Mouse (Mus musculus): ENCODE results near the gene Hlcs.

Gene Hlcs

GRCm38 (mm10) chr16:94331233-94331885, 18.0 kb upstream of the Hlcs start:
- POLR2A ChIA-PET: interaction anchor here in 1 of 4 experiments (0.6 kb wide), 1 partner anchor 39 kb away, joined by 4 read pairs; the partner anchor contains the start of gene Ttc3
- CTCF ChIA-PET: interaction anchor here in 2 of 4 experiments (0.6 to 1.6 kb wide), 5 partner anchors 18 to 1822 kb away, joined by 3 to 4 read pairs (median 3); partner anchors contain the start of gene Hlcs (in 1 of the 2)

- CTCF ChIA-PET: interaction anchor here (0.6 to 2.5 kb wide), 8 partner anchors 17 to 1821 kb away, joined by 3 to 11 read pairs (median 4); partner anchors contain the start of gene Hlcs (in 3 of the 4)
Observed at GRCm38 (mm10) chr16:94330429-94330828, 17.1 kb upstream of the Hlcs start.

GRCm38 (mm10) chr16:94328881-94329867, 15.8 kb upstream of the Hlcs start:
- ChIA-PET POLR2A (interaction anchor here in 3 of 4 experiments (0.6 to 4.1 kb wide), 10 partner anchors 8 to 534 kb away, joined by 3 to 25 read pairs (median 4); partner anchors contain the start of gene Hlcs (in 2 of the 3)), CTCF (interaction anchor here (0.5 to 2.5 kb wide), 9 partner anchors 15 to 721 kb away, joined by 3 to 11 read pairs (median 4); partner anchors contain the start of gene Hlcs (in 3 of the 4))

More at GRCm38 (mm10) chr16:94330429-94330828, 17.1 kb upstream of the Hlcs start:
- POLR2A ChIA-PET: interaction anchor here in 2 of 4 experiments (0.6 to 3.8 kb wide), 5 partner anchors 16 to 291 kb away, joined by 3 to 20 read pairs (median 3); partner anchors contain the start of genes Hlcs (in 1 of the 2) and Ttc3 (in 1 of the 2)

- ChIA-PET POLR2A (interaction anchor here in 3 of 4 experiments (0.6 to 4.1 kb wide), 8 partner anchors 9 to 533 kb away, joined by 3 to 25 read pairs (median 5); partner anchors contain the start of gene Hlcs (in 2 of the 3)), CTCF (interaction anchor here (0.6 to 2.5 kb wide), 6 partner anchors 13 to 1799 kb away, joined by 3 to 11 read pairs (median 3); partner anchors contain the start of genes Hlcs (in 2 of the 4) and Hmgn1 (in 1 of the 4))
Observed at GRCm38 (mm10) chr16:94327781-94328711, 14.7 kb upstream of the Hlcs start, which contains the start of gene Ripply3. Gene Ripply3, plus strand, starts transcription at chr16:94328420.

- POLR2A ChIA-PET: interaction anchor here in 3 of 4 experiments (0.5 to 4.1 kb wide), 6 partner anchors 9 to 183 kb away, joined by 3 to 25 read pairs (median 4); partner anchors contain the start of gene Hlcs (in 2 of the 3)
- CTCF ChIA-PET: interaction anchor here in 2 of 4 experiments (1.4 to 3.0 kb wide), 2 partner anchors 12 kb away, joined by 3 to 13 read pairs; partner anchors contain the start of gene Hlcs (in 2 of the 2)
Observed at GRCm38 (mm10) chr16:94326008-94326407, 12.6 kb upstream of the Hlcs start.

- ChIA-PET POLR2A (interaction anchor here in 3 of 4 experiments (0.8 to 2.9 kb wide), 4 partner anchors 8 to 245 kb away, joined by 3 to 7 read pairs (median 5); partner anchors contain the start of gene Hlcs (in 3 of the 3)), CTCF (interaction anchor here in 3 of 4 experiments (0.6 to 3.0 kb wide), 4 partner anchors 10 to 54 kb away, joined by 3 to 13 read pairs (median 6); partner anchors contain the start of gene Hlcs (in 2 of the 3))
Observed at GRCm38 (mm10) chr16:94323681-94324080, 10.3 kb upstream of the Hlcs start.

GRCm38 (mm10) chr16:94320223-94320622, 6.9 kb upstream of the Hlcs start:
- ChIA-PET POLR2A (no interaction called here), CTCF (no interaction called here)

- POLR2A ChIA-PET: interaction anchor here in 2 of 4 experiments (0.8 to 3.2 kb wide), 6 partner anchors 11 to 434 kb away, joined by 3 to 12 read pairs (median 4); partner anchors contain the start of genes Chaf1b (in 1 of the 2) and Ripply3 (in 1 of the 2)
- CTCF ChIA-PET: interaction anchor here in 1 of 4 experiments (0.6 kb wide), 1 partner anchor 239 kb away, joined by 3 read pairs; no protein-coding TSS in a partner anchor
Observed at GRCm38 (mm10) chr16:94317752-94318151, 4.4 kb upstream of the Hlcs start.

- POLR2A ChIA-PET: interaction anchor here (0.6 to 3.8 kb wide), 14 partner anchors 9 to 520 kb away, joined by 3 to 44 read pairs (median 4); partner anchors contain the start of genes Ttc3 (in 2 of the 4), Pigp (in 1 of the 4) and Ripply3 (in 1 of the 4)
- CTCF ChIA-PET: no interaction called here
Observed at GRCm38 (mm10) chr16:94315215-94315614, 1.8 kb upstream of the Hlcs start.

GRCm38 (mm10) chr16:94314626-94315025, 1.3 kb upstream of the Hlcs start:
- CTCF ChIA-PET: interaction anchor here in 3 of 4 experiments (0.6 to 2.8 kb wide), 7 partner anchors 10 to 396 kb away, joined by 3 to 16 read pairs (median 4); no protein-coding TSS in a partner anchor
- POLR2A ChIA-PET: interaction anchor here (0.5 to 3.8 kb wide), 24 partner anchors 10 to 606 kb away, joined by 3 to 44 read pairs (median 4); partner anchors contain the start of genes Ripply3 (in 2 of the 4), Pigp (in 1 of the 4), Ttc3 (in 1 of the 4) and Vps26c (in 1 of the 4)

- ChIA-PET CTCF (interaction anchor here in 3 of 4 experiments (0.5 to 2.8 kb wide), 17 partner anchors 10 to 1609 kb away, joined by 3 to 16 read pairs (median 4); partner anchors contain the start of gene Ripply3 (in 1 of the 3)), POLR2A (interaction anchor here (0.5 to 3.8 kb wide), 26 partner anchors 10 to 544 kb away, joined by 3 to 44 read pairs (median 4); partner anchors contain the start of genes Pigp (in 1 of the 4), Ripply3 (in 1 of the 4), Sim2 (in 1 of the 4) and Ttc3 (in 1 of the 4))
Observed at GRCm38 (mm10) chr16:94312663-94313228, 625 bp downstream of the Hlcs start.

- CTCF ChIA-PET: interaction anchor here in 1 of 4 experiments (2.8 kb wide), 1 partner anchor 10 kb away, joined by 16 read pairs; no protein-coding TSS in a partner anchor
- POLR2A ChIA-PET: interaction anchor here in 3 of 4 experiments (0.5 to 3.8 kb wide), 8 partner anchors 9 to 516 kb away, joined by 3 to 44 read pairs (median 4); no protein-coding TSS in a partner anchor
Observed at GRCm38 (mm10) chr16:94311931-94312330, 1.4 kb downstream of the Hlcs start.

- ChIA-PET CTCF (interaction anchor here in 1 of 4 experiments (0.6 kb wide), 1 partner anchor 516 kb away, joined by 3 read pairs; no protein-coding TSS in a partner anchor), POLR2A (interaction anchor here in 3 of 4 experiments (0.6 to 3.8 kb wide), 3 partner anchors 8 to 153 kb away, joined by 4 to 44 read pairs (median 11); no protein-coding TSS in a partner anchor)
Observed at GRCm38 (mm10) chr16:94311416-94311815, 2.0 kb downstream of the Hlcs start.

- POLR2A ChIA-PET: interaction anchor here in 1 of 4 experiments (1.0 to 1.8 kb wide), 2 partner anchors 9 to 335 kb away, joined by 3 to 5 read pairs; no protein-coding TSS in a partner anchor
Observed at GRCm38 (mm10) chr16:94309025-94309424, 4.3 kb downstream of the Hlcs start.

GRCm38 (mm10) chr16:94307942-94308341, 5.4 kb downstream of the Hlcs start:
- POLR2A ChIA-PET: interaction anchor here in 3 of 4 experiments (0.6 to 1.8 kb wide), 5 partner anchors 9 to 333 kb away, joined by 3 to 5 read pairs (median 3); no protein-coding TSS in a partner anchor

More at GRCm38 (mm10) chr16:94309025-94309424, 4.3 kb downstream of the Hlcs start:
- CTCF ChIA-PET: no interaction called here

More at GRCm38 (mm10) chr16:94307942-94308341, 5.4 kb downstream of the Hlcs start:
- CTCF ChIA-PET: interaction anchor here in 1 of 4 experiments (0.6 kb wide), 1 partner anchor 500 kb away, joined by 3 read pairs; no protein-coding TSS in a partner anchor

Measured in embryonic stem cell, embryonic (primary cell).